ENCODE assay signal across 20 mouse cellular contexts in genomic region chr1:74850251-74850650, GRCm38 (mm10). TPM values are rescaled to one million over a fixed set of nuclear protein-coding genes. Genes with fewer than 3 reads are reported as not detected.
DNase-seq lines count a peak whose midpoint lies in the region; ATAC-seq and TF ChIP-seq lines count a peak whose summit lies in the region.
"Had no signal": no experiment of that assay in that cellular context is flagged by ENCODE, and none has a peak within 500 bp of the region (broad histone marks: within the 10 kb centered on the region; RNA-seq: fewer than 3 reads in every experiment).

No protein-coding gene starts in this region.

- DNase-seq in midbrain, embryonic 11.5 days (ENCODE audit: low spot score, missing footprints): peak; percentile 85
- peak; percentile 64 to 75 for DNase-seq in frontal cortex, postnatal 10 days (ENCODE audit: low spot score in 2 of 2)
- DNase-seq in left cerebral cortex, postnatal 10 days (ENCODE audit: extremely low spot score in 1 of 2, low spot score in 2 of 2): peak; percentile 68 to 70
- DNase-seq in right cerebral cortex, postnatal 36 days (ENCODE audit: low spot score in 2 of 2): peak; percentile 84 to 89
- no peak for DNase-seq in urinary bladder, postnatal 36 days (ENCODE audit: low spot score in 2 of 2)
- no peak for DNase-seq in hindbrain, postnatal 0 days (ENCODE audit: low spot score)
- DNase-seq: adrenal gland, postnatal 14 days; cerebellum, postnatal 36 days; kidney, postnatal 4 days; lung, adult 2 months; thymus, adult 2 months had no signal

- TF ChIP-seq CTCF in hindbrain, postnatal 0 days (IDR thresholded peaks at IDR 0.05; ENCODE audit: low read depth): no peak

- no peak for ATAC-seq in midbrain, embryonic 11.5 days (ENCODE audit: low FRiP score)
- ATAC-seq in midbrain, embryonic 16.5 days: no peak
- no peak for ATAC-seq in hindbrain, postnatal 0 days
- no peak for ATAC-seq in kidney, embryonic 14.5 days (ENCODE audit: low FRiP score, low TSS enrichment)
- ATAC-seq: intestine, postnatal 0 days had no signal

- H3K27me3 ChIP-seq in midbrain, embryonic 11.5 days (ENCODE audit: control insufficient read depth, insufficient read depth, low read length): no peaks in the 10 kb centered on the region
- no peaks in the 10 kb centered on the region for H3K27me3 ChIP-seq in midbrain, embryonic 16.5 days (ENCODE audit: control insufficient read depth, insufficient read depth, low read depth, low read length)
- H3K27me3 ChIP-seq in hindbrain, postnatal 0 days (ENCODE audit: insufficient read depth, low read length): no peaks in the 10 kb centered on the region
- H3K27me3 ChIP-seq in kidney, embryonic 14.5 days (ENCODE audit: control insufficient read depth, insufficient read depth, low read length): peaks cover 53% of the 10 kb centered on the region

- no peak overlapping the region for H3K9ac ChIP-seq in midbrain, embryonic 11.5 days (ENCODE audit: low read length)
- H3K9ac ChIP-seq in midbrain, embryonic 16.5 days (ENCODE audit: low read depth, low read length): no peak overlapping the region
- no peak overlapping the region for H3K9ac ChIP-seq in hindbrain, postnatal 0 days (replicated peaks; ENCODE audit: low read length)
- H3K9ac ChIP-seq in kidney, embryonic 14.5 days (ENCODE audit: low read depth, low read length): no peak overlapping the region
- H3K9ac ChIP-seq: embryonic facial prominence, embryonic 12.5 days; heart, embryonic 12.5 days; limb, embryonic 15.5 days had no signal

- H3K4me3 ChIP-seq in midbrain, embryonic 11.5 days (ENCODE audit: low read depth, low read length): no peak overlapping the region
- H3K4me3 ChIP-seq in midbrain, embryonic 16.5 days (ENCODE audit: low read depth, low read length): no peak overlapping the region
- H3K4me3 ChIP-seq in hindbrain, postnatal 0 days (ENCODE audit: low read length): no peak overlapping the region
- no peak overlapping the region for H3K4me3 ChIP-seq in kidney, embryonic 14.5 days (ENCODE audit: low read length)
- H3K4me3 ChIP-seq: embryonic facial prominence, embryonic 12.5 days; forebrain, embryonic 10.5 days; heart, embryonic 12.5 days; limb, embryonic 15.5 days had no signal

- WGBS in midbrain, embryonic 11.5 days: 23% methylated on average over 6 of the region's 6 CpGs
- WGBS in midbrain, embryonic 16.5 days: 18% methylated on average over 6 of the region's 6 CpGs
- 38% methylated on average over 6 of the region's 6 CpGs for WGBS in hindbrain, postnatal 0 days
- 36% methylated on average over 6 of the region's 6 CpGs for WGBS in kidney, embryonic 14.5 days

- H3K4me2 ChIP-seq in midbrain, embryonic 11.5 days: no peak overlapping the region
- no peak overlapping the region for H3K4me2 ChIP-seq in midbrain, embryonic 16.5 days (ENCODE audit: low read length)
- H3K4me2 ChIP-seq in hindbrain, postnatal 0 days (ENCODE audit: low read depth, low read length): no peak overlapping the region; the same call in 1 of the 2 replicates
- H3K4me2 ChIP-seq in kidney, embryonic 14.5 days (replicated peaks; ENCODE audit: low read depth, low read length): no peak overlapping the region
- H3K4me2 ChIP-seq: embryonic facial prominence, embryonic 12.5 days; heart, embryonic 12.5 days; limb, embryonic 15.5 days had no signal

- H3K36me3 ChIP-seq in midbrain, embryonic 11.5 days (ENCODE audit: control insufficient read depth, insufficient read depth, low read length): no peaks in the 10 kb centered on the region
- H3K36me3 ChIP-seq in midbrain, embryonic 16.5 days (ENCODE audit: control insufficient read depth, insufficient read depth, low read length): no peaks in the 10 kb centered on the region
- H3K36me3 ChIP-seq in hindbrain, postnatal 0 days (ENCODE audit: insufficient read depth, low read length): no peaks in the 10 kb centered on the region
- no peaks in the 10 kb centered on the region for H3K36me3 ChIP-seq in kidney, embryonic 14.5 days (ENCODE audit: control insufficient read depth, insufficient read depth, low read length)
- H3K36me3 ChIP-seq: embryonic facial prominence, embryonic 12.5 days; forebrain, embryonic 10.5 days; heart, embryonic 12.5 days; limb, embryonic 15.5 days had no signal

- H3K9me3 ChIP-seq in midbrain, embryonic 11.5 days (ENCODE audit: control insufficient read depth, low read length): no peaks in the 10 kb centered on the region
- no peaks in the 10 kb centered on the region for H3K9me3 ChIP-seq in midbrain, embryonic 16.5 days (replicated peaks; ENCODE audit: control insufficient read depth, low read length, poor library complexity, severe bottlenecking)
- no peaks in the 10 kb centered on the region for H3K9me3 ChIP-seq in hindbrain, postnatal 0 days (ENCODE audit: low read length)
- H3K9me3 ChIP-seq in kidney, embryonic 14.5 days (ENCODE audit: control insufficient read depth, low read length): no peaks in the 10 kb centered on the region
- H3K9me3 ChIP-seq: embryonic facial prominence, embryonic 12.5 days; forebrain, embryonic 10.5 days; heart, embryonic 12.5 days; limb, embryonic 15.5 days had no signal

- peaks cover 39% of the 10 kb centered on the region for H3K4me1 ChIP-seq in midbrain, embryonic 11.5 days (ENCODE audit: control insufficient read depth, insufficient read depth, low read length)
- H3K4me1 ChIP-seq in midbrain, embryonic 16.5 days (ENCODE audit: control insufficient read depth, insufficient read depth, low read length): peaks cover 18% of the 10 kb centered on the region
- no peaks in the 10 kb centered on the region; the same call in 1 of the 2 replicates for H3K4me1 ChIP-seq in hindbrain, postnatal 0 days (ENCODE audit: insufficient read depth, low read length)
- H3K4me1 ChIP-seq in kidney, embryonic 14.5 days (ENCODE audit: control insufficient read depth, insufficient read depth, low read length): no peaks in the 10 kb centered on the region; the same call in 1 of the 2 replicates

- no peak overlapping the region for H3K27ac ChIP-seq in midbrain, embryonic 11.5 days (ENCODE audit: low read depth, low read length)
- H3K27ac ChIP-seq in midbrain, embryonic 16.5 days (ENCODE audit: low read length): no peak overlapping the region
- no peak overlapping the region for H3K27ac ChIP-seq in hindbrain, postnatal 0 days
- H3K27ac ChIP-seq in kidney, embryonic 14.5 days (ENCODE audit: low read depth, low read length): no peak overlapping the region
- H3K27ac ChIP-seq: embryonic facial prominence, embryonic 12.5 days; limb, embryonic 15.5 days had no signal

- intact Hi-C loops in left cerebral cortex, postnatal 10 days (cut with DNase I): no loop called here

RNA-seq across cellular contexts. Expression of gene Cdk5r2, which starts 4.5 kb away (rescaled TPM):
- 5.7 and 5.8 TPM in 2 replicates for polyA plus RNA-seq in midbrain, embryonic 11.5 days (2014; fragmentation: Nextera tagmentation; extraction: Ambion mirVana)
- polyA plus RNA-seq in midbrain, embryonic 16.5 days (2015; fragmentation: Nextera tagmentation; extraction: Ambion mirVana): 8.1 and 9.7 TPM in 2 replicates
- 100 to 1,000 TPM; 474 to 481 TPM for total RNA-seq in left cerebral cortex, postnatal 10 days (2021)
- total RNA-seq in hindbrain, postnatal 0 days (2014; rRNA removed): 59.2 and 75.3 TPM in 2 replicates
- polyA plus RNA-seq in hindbrain, postnatal 0 days (2015; fragmentation: Nextera tagmentation; extraction: Ambion mirVana): 12.3 and 13.6 TPM in 2 replicates
- polyA plus RNA-seq in kidney, embryonic 14.5 days (2014; fragmentation: Nextera tagmentation; extraction: Ambion mirVana): 0.07 TPM in 1 of 2 replicates, not detected in the other
- total RNA-seq: gastrocnemius, adult 8-10 months; hematopoietic stem cell, adult 5-6 weeks had no signal
- polyA plus RNA-seq: heart, embryonic 12.5 days; limb, embryonic 15.5 days had no signal

RNA-seq across cellular contexts. Expression of gene Fev, which starts 35.0 kb away (rescaled TPM):
- polyA plus RNA-seq in midbrain, embryonic 11.5 days (2014; fragmentation: Nextera tagmentation; extraction: Ambion mirVana): 0.41 and 0.69 TPM in 2 replicates
- 1.6 and 2.9 TPM in 2 replicates for polyA plus RNA-seq in midbrain, embryonic 16.5 days (2015; fragmentation: Nextera tagmentation; extraction: Ambion mirVana)
- not detected for total RNA-seq in left cerebral cortex, postnatal 10 days (2021)
- total RNA-seq in hindbrain, postnatal 0 days (2014; rRNA removed): 0.16 and 1.1 TPM in 2 replicates
- 4.2 and 5.9 TPM in 2 replicates for polyA plus RNA-seq in hindbrain, postnatal 0 days (2015; fragmentation: Nextera tagmentation; extraction: Ambion mirVana)
- 0.47 and 2.1 TPM in 2 replicates for polyA plus RNA-seq in kidney, embryonic 14.5 days (2014; fragmentation: Nextera tagmentation; extraction: Ambion mirVana)
- total RNA-seq: gastrocnemius, adult 8-10 months; hematopoietic stem cell, adult 5-6 weeks had no signal
- polyA plus RNA-seq: forebrain, embryonic 10.5 days; lung, adult 2 months had no signal

RNA-seq across cellular contexts. Expression of gene Cryba2, which starts 42.7 kb away (rescaled TPM):
- 0.19 TPM in 1 of 2 replicates, not detected in the other for polyA plus RNA-seq in midbrain, embryonic 11.5 days (2014; fragmentation: Nextera tagmentation; extraction: Ambion mirVana)
- polyA plus RNA-seq in midbrain, embryonic 16.5 days (2015; fragmentation: Nextera tagmentation; extraction: Ambion mirVana): 0.45 and 0.51 TPM in 2 replicates
- total RNA-seq in left cerebral cortex, postnatal 10 days (2021): not detected
- total RNA-seq in hindbrain, postnatal 0 days (2014; rRNA removed): 2.0 TPM in 1 of 2 replicates, not detected in the other
- polyA plus RNA-seq in hindbrain, postnatal 0 days (2015; fragmentation: Nextera tagmentation; extraction: Ambion mirVana): 1.6 and 1.7 TPM in 2 replicates
- polyA plus RNA-seq in kidney, embryonic 14.5 days (2014; fragmentation: Nextera tagmentation; extraction: Ambion mirVana): not detected in 2 replicates
- total RNA-seq: gastrocnemius, adult 8-10 months; hematopoietic stem cell, adult 5-6 weeks had no signal
- polyA plus RNA-seq: forebrain, embryonic 10.5 days; heart, embryonic 12.5 days; lung, adult 2 months had no signal

RNA-seq across cellular contexts. Expression of gene Wnt10a, which starts 58.9 kb away (rescaled TPM):
- polyA plus RNA-seq in midbrain, embryonic 11.5 days (2014; fragmentation: Nextera tagmentation; extraction: Ambion mirVana): 1.4 and 2.3 TPM in 2 replicates
- 0.10 and 0.47 TPM in 2 replicates for polyA plus RNA-seq in midbrain, embryonic 16.5 days (2015; fragmentation: Nextera tagmentation; extraction: Ambion mirVana)
- total RNA-seq in left cerebral cortex, postnatal 10 days (2021): 1 to 10 TPM in 1 of 2 experiments, under 1 TPM in 1; 0.87 to 1.1 TPM
- total RNA-seq in hindbrain, postnatal 0 days (2014; rRNA removed): 1.8 and 2.7 TPM in 2 replicates
- 0.48 and 0.68 TPM in 2 replicates for polyA plus RNA-seq in hindbrain, postnatal 0 days (2015; fragmentation: Nextera tagmentation; extraction: Ambion mirVana)
- polyA plus RNA-seq in kidney, embryonic 14.5 days (2014; fragmentation: Nextera tagmentation; extraction: Ambion mirVana): 0.70 and 0.91 TPM in 2 replicates
- total RNA-seq: hematopoietic stem cell, adult 5-6 weeks had no signal
- polyA plus RNA-seq: intestine, postnatal 0 days had no signal

Comparison
In these comparisons a context has a peak if more than half of its experiments do, and no peak if none do; other contexts are left out.
1. DNase-seq: peak in midbrain, embryonic 11.5 days (single experiment), frontal cortex, postnatal 10 days (2 of 2), left cerebral cortex, postnatal 10 days (2 of 2) and right cerebral cortex, postnatal 36 days (2 of 2); none in urinary bladder, postnatal 36 days (0 of 2) and hindbrain, postnatal 0 days (single experiment).